Mouse (Mus musculus) intestine, embryonic 14.5 days (tissue): ENCODE measurements around the gene Ptgs2. TPM values are rescaled to one million over a fixed set of nuclear protein-coding genes. Genes with fewer than 3 reads are reported as not detected.
A peak's percentile ranks its signal among the peaks of the same experiment; 100 is the strongest.

Experiments used
- ATAC-seq: fragments of 200-750 bp; cut with Nextera tagmentation; replicated peaks from 2 replicates; pipeline ENCODE4 v1.8.0; 2017; ENCODE audit warnings: low read depth, moderate number of reproducible peaks, moderate TSS enrichment, moderate library complexity; ENCODE audit not compliant: low FRiP score, low TSS enrichment
- DNase-seq: peaks from one replicate; pipeline ENCODE4 v3.0.0-alpha.2; 2018; ENCODE audit warnings: low spot score
- H3K27ac ChIP-seq: fragments of 300-500 bp; sonication (generic); 2 replicates; pipeline ENCODE4 v1.5.1; 2014; ENCODE audit warnings: low read depth, mild to moderate bottlenecking, control low read depth
- H3K27me3 ChIP-seq: fragments of 300-500 bp; sonication (generic); replicated peaks from 2 replicates; pipeline ENCODE4 v1.6.1; 2014; ENCODE audit warnings: low read length, control low read depth; ENCODE audit not compliant: control insufficient read depth, insufficient read depth
- H3K36me3 ChIP-seq: fragments of 300-500 bp; sonication (generic); 2 replicates; pipeline ENCODE4 v1.6.1; 2014; ENCODE audit warnings: low read length, control low read depth; ENCODE audit not compliant: control insufficient read depth, insufficient read depth
- H3K4me1 ChIP-seq: fragments of 300-500 bp; sonication (generic); replicated peaks from 2 replicates; pipeline ENCODE4 v1.6.1; 2014; ENCODE audit warnings: low read length, control low read depth, mixed read lengths; ENCODE audit not compliant: control insufficient read depth, insufficient read depth
- H3K4me2 ChIP-seq: fragments of 300-500 bp; sonication (generic); 2 replicates; pipeline ENCODE4 v1.6.1; 2014; ENCODE audit warnings: low read length
- H3K4me3 ChIP-seq: fragments of 300-500 bp; sonication (generic); 2 replicates; pipeline ENCODE4 v1.5.1; 2014; ENCODE audit warnings: low read depth, low read length, control low read depth, mixed read lengths
- H3K9ac ChIP-seq: fragments of 300-500 bp; sonication (generic); 2 replicates; pipeline ENCODE4 v1.6.1; 2014; ENCODE audit warnings: mild to moderate bottlenecking, low read length
- H3K9me3 ChIP-seq: fragments of 300-500 bp; sonication (generic); 2 replicates; pipeline ENCODE4 v1.6.1; 2016; ENCODE audit warnings: low read length, control low read depth; ENCODE audit not compliant: control insufficient read depth
- WGBS: fragments of 180-500 bp; shearing (Covaris S2); extraction: QIAGEN DNeasy Blood & Tissue Kit; methylation state at CpG from one replicate; pipeline ENCODE4 v1.1.7; 2014; 5-methylcytosine and 5-hydroxymethylcytosine counted together
- polyA plus RNA-seq: library from polyadenylated mRNA; unstranded; fragments of >200 nt; fragmentation: Nextera tagmentation; extraction: Ambion mirVana; gene quantifications from 2 replicates; pipeline ENCODE4 v1.2.1, GENCODE M21; 2014

Gene Ptgs2
- polyA plus RNA-seq, 1 experiment from 2014 or later = 1.4 TPM

DNA sequence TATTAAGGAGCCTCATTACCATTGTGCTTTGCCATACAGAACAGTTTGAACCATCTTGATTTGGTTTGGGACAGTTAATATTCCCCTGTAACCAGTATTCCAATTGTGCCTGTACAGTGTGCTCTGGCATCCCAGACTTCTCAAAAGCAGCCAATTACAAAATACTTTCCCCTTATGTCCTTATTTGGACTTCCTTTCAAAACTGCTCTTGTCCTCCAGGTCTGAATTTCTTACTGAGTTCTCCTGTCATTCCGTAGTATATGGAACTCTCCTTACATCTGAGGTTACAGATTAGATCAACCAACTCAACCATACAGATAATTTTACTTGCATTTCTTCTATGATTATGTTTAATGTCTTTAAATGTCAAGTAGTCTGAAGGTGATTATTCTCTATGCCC, 2.1 kb upstream of the Ptgs2 start:
- ATAC-seq (no peak), DNase-seq (no peak)
- Histone ChIP-seq H3K9ac (no peak overlapping the region), H3K36me3 (no peaks in the 10 kb centered on the region), H3K9me3 (0 out of 2 replicates have a peak, but pooled peaks cover 2% of the 10 kb centered on the region), H3K4me1 (no peaks in the 10 kb centered on the region), H3K27ac (no peak overlapping the region), H3K27me3 (no peaks in the 10 kb centered on the region), H3K4me3 (no peak overlapping the region), H3K4me2 (no peak overlapping the region)
- WGBS = 51% methylated on average over 1 of the region's 1 CpGs

DNA sequence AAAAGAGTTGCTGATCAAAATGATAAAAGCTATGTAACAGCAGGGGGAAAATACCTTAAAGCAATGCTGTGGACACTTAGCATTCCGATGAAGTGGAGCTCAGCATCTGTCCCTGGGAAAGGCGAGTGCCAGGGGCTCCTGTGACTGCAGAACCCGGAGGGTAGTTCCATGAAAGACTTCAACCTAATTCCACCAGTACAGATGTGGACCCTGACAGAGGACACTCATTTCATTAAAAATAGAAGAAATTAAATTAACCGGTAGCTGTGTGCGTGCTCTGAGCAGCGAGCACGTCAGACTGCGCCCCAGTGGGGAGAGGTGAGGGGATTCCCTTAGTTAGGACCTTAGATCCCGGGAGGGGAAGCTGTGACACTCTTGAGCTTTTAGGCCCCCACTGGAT, 457 bp upstream of the Ptgs2 start:
- Histone ChIP-seq H3K27ac (no peak overlapping the region), H3K9me3 (no peaks in the 10 kb centered on the region), H3K9ac (peak overlapping the region; percentile 56), H3K27me3 (no peaks in the 10 kb centered on the region), H3K4me1 (no peaks in the 10 kb centered on the region), H3K36me3 (no peaks in the 10 kb centered on the region), H3K4me3 (peak overlapping the region; percentile 41), H3K4me2 (peak overlapping the region; percentile 92)
- ATAC-seq (no peak), DNase-seq (no peak)
- 3% methylated on average over 9 of the region's 9 CpGs for WGBS

DNA sequence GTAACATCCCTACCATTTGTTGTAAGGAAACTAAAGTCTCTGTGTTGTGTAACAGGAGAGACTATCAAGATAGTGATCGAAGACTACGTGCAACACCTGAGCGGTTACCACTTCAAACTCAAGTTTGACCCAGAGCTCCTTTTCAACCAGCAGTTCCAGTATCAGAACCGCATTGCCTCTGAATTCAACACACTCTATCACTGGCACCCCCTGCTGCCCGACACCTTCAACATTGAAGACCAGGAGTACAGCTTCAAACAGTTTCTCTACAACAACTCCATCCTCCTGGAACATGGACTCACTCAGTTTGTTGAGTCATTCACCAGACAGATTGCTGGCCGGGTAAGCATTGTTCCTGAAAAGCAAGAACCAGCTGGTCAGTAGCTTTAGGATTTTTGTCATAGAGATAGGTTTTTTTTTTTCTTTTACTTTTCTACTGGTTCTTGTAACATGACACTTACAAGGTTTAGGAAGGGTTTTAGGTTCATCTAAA, 4.4 kb downstream of the Ptgs2 start:
- 87% methylated on average over 6 of the region's 6 CpGs for WGBS
- ATAC-seq = no peak
- H3K36me3 ChIP-seq = no peaks in the 10 kb centered on the region

DNA sequence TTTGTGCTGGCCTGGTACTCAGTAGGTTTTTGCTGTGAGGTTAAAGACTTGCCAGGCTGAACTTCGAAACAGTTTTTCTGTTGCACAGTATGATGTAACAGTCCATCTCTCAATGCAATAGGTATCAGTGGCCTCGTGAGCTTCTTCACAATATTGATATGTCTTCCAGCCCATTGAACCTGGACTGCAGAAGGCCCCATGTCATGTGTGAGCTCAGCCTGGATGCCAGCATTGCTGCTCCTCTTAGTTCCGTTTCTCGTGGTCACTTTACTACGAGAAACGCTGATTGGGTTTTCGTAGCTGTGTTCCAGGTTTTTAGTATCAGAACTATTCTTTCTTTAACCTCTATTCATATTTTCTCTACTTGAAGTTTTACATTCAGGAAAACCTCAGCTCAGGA, 6.9 kb downstream of the Ptgs2 start:
- no peaks in the 10 kb centered on the region for H3K27me3 ChIP-seq
- H3K9me3 ChIP-seq = no peaks in the 10 kb centered on the region
- no peak overlapping the region for H3K4me3 ChIP-seq
- H3K9ac ChIP-seq = no peak overlapping the region
- H3K36me3 ChIP-seq = no peaks in the 10 kb centered on the region
- DNase-seq (no peak), ATAC-seq (no peak)
- H3K27ac ChIP-seq = no peak overlapping the region
- H3K4me1 ChIP-seq = no peaks in the 10 kb centered on the region
- WGBS = 91% methylated on average over 7 of the region's 7 CpGs
- H3K4me2 ChIP-seq = no peak overlapping the region

More for the DNA sequence above, 4.4 kb downstream of the Ptgs2 start:
- H3K9me3 ChIP-seq = no peaks in the 10 kb centered on the region
- H3K27me3 ChIP-seq = no peaks in the 10 kb centered on the region
- H3K9ac ChIP-seq = no peak overlapping the region
- no peak overlapping the region for H3K27ac ChIP-seq
- H3K4me3 ChIP-seq = no peak overlapping the region
- no peaks in the 10 kb centered on the region for H3K4me1 ChIP-seq
- no peak for DNase-seq
- H3K4me2 ChIP-seq = no peak overlapping the region

DNA sequence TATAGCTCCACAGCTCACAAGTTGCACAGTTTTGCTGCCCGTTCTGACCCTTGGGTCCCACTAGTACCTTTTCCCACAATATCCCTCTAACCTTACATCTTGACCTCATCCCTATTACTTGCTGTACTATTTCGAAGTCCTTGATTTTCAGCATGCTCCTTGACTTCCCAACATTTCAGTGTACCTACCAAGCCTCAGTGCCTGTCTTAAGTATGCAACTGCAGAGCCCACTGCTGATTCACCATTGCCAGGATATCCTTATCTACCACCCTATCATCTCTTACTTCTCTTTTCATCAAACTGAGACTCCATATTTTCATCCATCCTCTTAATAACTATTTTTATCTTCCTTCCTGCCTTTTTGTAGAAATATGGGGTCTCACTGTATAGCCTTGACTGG, 9.8 kb downstream of the Ptgs2 start:
- H3K9me3 ChIP-seq = no peaks in the 10 kb centered on the region
- 72% methylated on average over 2 of the region's 2 CpGs for WGBS

DNA sequence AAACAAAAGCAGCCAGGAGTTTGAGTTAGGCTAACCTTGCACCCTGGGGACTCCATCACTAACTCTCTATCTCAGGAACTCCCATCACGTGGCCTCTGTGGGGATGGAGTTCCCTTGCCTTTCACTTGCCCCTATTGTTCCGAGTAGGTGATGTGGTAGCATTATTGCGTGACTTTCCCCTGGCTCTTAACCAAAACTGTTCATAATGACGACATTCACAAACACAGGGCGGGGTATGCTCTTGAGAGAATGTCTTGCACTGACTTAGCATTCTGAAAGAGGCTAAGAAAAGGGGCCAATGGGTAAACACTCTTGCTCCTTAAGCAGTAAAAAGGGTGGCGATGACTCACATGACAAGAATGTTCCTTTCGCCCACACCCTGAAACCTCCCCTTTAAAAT, 15.5 kb downstream of the Ptgs2 start:
- Histone ChIP-seq H3K9ac (no peak overlapping the region), H3K36me3 (no peaks in the 10 kb centered on the region), H3K4me1 (no peaks in the 10 kb centered on the region), H3K4me3 (no peak overlapping the region), H3K27me3 (no peaks in the 10 kb centered on the region), H3K27ac (no peak overlapping the region), H3K9me3 (no peaks in the 10 kb centered on the region), H3K4me2 (no peak overlapping the region)
- DNase-seq = no peak
- peak; percentile 74; the same call in 1 of the 2 replicates for ATAC-seq
- whole genome bisulfite sequencing = 70% methylated on average over 7 of the region's 7 CpGs

More for the DNA sequence above, 9.8 kb downstream of the Ptgs2 start:
- Histone ChIP-seq H3K4me3 (no peak overlapping the region), H3K36me3 (no peaks in the 10 kb centered on the region), H3K27ac (no peak overlapping the region), H3K9ac (no peak overlapping the region), H3K27me3 (no peaks in the 10 kb centered on the region), H3K4me1 (no peaks in the 10 kb centered on the region), H3K4me2 (no peak overlapping the region)
- no peak for ATAC-seq
- no peak for DNase-seq

DNA sequence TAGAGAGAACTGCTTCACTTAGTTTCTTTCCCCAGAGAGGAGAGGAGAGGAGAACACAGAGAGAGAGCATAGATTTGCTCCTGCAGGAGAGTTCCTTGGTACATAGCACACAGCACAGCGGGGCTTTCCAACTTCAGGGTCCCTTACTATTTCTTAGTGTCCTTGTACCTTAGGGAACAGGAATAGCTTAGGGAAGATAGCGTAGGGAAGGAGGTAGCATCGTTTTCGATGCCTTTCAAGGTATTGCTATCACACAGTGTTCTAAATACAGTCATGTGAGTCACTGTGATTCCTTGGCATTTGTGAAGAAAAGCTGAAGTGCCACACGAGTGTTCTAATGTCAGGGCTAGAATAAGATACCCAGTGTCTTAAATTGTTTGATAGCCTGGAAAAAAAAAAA, 18.5 kb downstream of the Ptgs2 start:
- H3K27ac ChIP-seq = no peak overlapping the region
- H3K9me3 ChIP-seq = no peaks in the 10 kb centered on the region
- H3K27me3 ChIP-seq = no peaks in the 10 kb centered on the region
- WGBS = 79% methylated on average over 5 of the region's 5 CpGs
- no peak for ATAC-seq
- no peak for DNase-seq
- no peak overlapping the region for H3K4me2 ChIP-seq
- no peaks in the 10 kb centered on the region for H3K4me1 ChIP-seq
- H3K9ac ChIP-seq = no peak overlapping the region
- no peak overlapping the region for H3K4me3 ChIP-seq
- no peaks in the 10 kb centered on the region for H3K36me3 ChIP-seq

DNA sequence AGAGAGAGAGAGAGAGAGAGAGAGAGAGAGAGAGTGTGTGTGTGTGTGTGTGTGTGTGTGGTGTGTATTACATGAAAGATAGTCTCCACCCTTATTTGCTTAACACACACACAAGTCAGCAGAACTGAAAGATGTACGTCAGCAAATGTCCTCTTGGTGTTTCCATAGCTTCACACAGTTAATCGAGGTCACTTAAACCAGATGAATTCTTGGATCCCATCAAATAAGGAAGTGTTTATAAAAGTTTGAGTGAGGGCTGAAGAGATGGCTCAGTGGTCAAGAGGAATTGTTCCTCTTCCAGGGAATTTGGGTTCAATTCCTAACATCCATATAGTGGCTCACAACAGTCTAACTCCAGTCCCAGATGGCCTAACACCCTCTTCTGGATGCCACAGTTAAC, 25.7 kb downstream of the Ptgs2 start:
- H3K27me3 ChIP-seq = no peaks in the 10 kb centered on the region
- ATAC-seq (no peak), DNase-seq (no peak)
- WGBS = 85% methylated on average over 2 of the region's 2 CpGs
- no peak overlapping the region for H3K27ac ChIP-seq
- H3K4me1 ChIP-seq = no peaks in the 10 kb centered on the region
- H3K4me2 ChIP-seq = no peak overlapping the region
- H3K36me3 ChIP-seq = no peaks in the 10 kb centered on the region
- H3K9ac ChIP-seq = no peak overlapping the region
- H3K4me3 ChIP-seq = no peak overlapping the region
- H3K9me3 ChIP-seq = peaks cover 3% of the 10 kb centered on the region

DNA sequence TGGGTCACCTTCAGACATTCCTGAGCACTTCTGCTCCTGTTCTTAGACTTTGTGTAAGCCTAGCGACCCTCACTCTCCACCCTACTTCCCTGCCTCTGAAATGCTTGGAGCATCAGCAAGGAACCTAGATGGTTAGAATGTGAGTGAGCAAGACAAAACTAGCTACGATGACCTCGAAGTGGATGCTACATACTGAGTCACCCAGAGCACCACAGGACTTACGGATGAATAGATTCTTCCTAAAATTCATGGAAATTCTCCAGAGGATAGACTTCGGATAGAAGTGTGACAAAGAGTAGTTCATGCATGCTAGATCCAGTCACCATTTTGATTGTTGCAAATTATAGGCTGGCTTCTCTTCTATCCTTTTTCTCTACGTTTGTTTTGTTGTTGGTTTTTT, 30.2 kb downstream of the Ptgs2 start:
- Histone ChIP-seq H3K27ac (no peak overlapping the region), H3K4me3 (no peak overlapping the region), H3K27me3 (no peaks in the 10 kb centered on the region), H3K4me2 (no peak overlapping the region), H3K9me3 (peaks cover 3% of the 10 kb centered on the region), H3K4me1 (no peaks in the 10 kb centered on the region), H3K36me3 (no peaks in the 10 kb centered on the region), H3K9ac (no peak overlapping the region)
- DNase-seq (no peak), ATAC-seq (no peak)
- 80% methylated on average over 6 of the region's 6 CpGs for WGBS
